Mouse (Mus musculus) kidney, postnatal 0 days (tissue): ENCODE measurements around the gene Smpdl3a. TPM values are rescaled to one million over a fixed set of nuclear protein-coding genes. Genes with fewer than 3 reads are reported as not detected.

Experiments used
- ATAC-seq: fragments of 200-750 bp; cut with Nextera tagmentation; replicated peaks from 2 replicates; pipeline ENCODE4 v1.8.0; 2017; ENCODE audit warnings: low read depth, moderate number of reproducible peaks, moderate TSS enrichment, moderate library complexity; ENCODE audit not compliant: low FRiP score
- DNase-seq: peaks from one replicate; pipeline ENCODE4 v3.0.0-alpha.2; 2016; ENCODE audit warnings: low spot score
- H3K27ac ChIP-seq: fragments of 300-500 bp; sonication (generic); 2 replicates; pipeline ENCODE4 v1.5.1; 2014; ENCODE audit warnings: mild to moderate bottlenecking
- H3K27me3 ChIP-seq: fragments of 300-500 bp; sonication (generic); 2 replicates; pipeline ENCODE4 v1.6.1; 2014; ENCODE audit warnings: low read length, mixed read lengths; ENCODE audit not compliant: insufficient read depth
- H3K36me3 ChIP-seq: fragments of 300-500 bp; sonication (generic); 2 replicates; pipeline ENCODE4 v1.6.1; 2014; ENCODE audit warnings: low read length, mixed read lengths; ENCODE audit not compliant: insufficient read depth
- H3K4me1 ChIP-seq: fragments of 300-500 bp; sonication (generic); replicated peaks from 2 replicates; pipeline ENCODE4 v1.6.1; 2014; ENCODE audit warnings: antibody characterized with exemption, low read length, mixed read lengths; ENCODE audit not compliant: insufficient read depth
- H3K4me2 ChIP-seq: fragments of 300-500 bp; sonication (generic); 2 replicates; pipeline ENCODE4 v1.6.1; 2014; ENCODE audit warnings: mild to moderate bottlenecking, low read length, moderate library complexity, mixed read lengths
- H3K4me3 ChIP-seq: fragments of 300-500 bp; sonication (generic); replicated peaks from 2 replicates; pipeline ENCODE4 v1.5.1; 2014; ENCODE audit warnings: low read depth, low read length
- H3K9ac ChIP-seq: fragments of 300-500 bp; sonication (generic); 2 replicates; pipeline ENCODE4 v1.6.1; 2014; ENCODE audit warnings: low read depth, low read length
- H3K9me3 ChIP-seq: fragments of 300-500 bp; sonication (generic); replicated peaks from 2 replicates; pipeline ENCODE4 v1.6.1; 2016; ENCODE audit warnings: low read length, inconsistent platforms, mixed read lengths
- CTCF ChIP-seq: IDR thresholded peaks from 2 replicates; pipeline ENCODE4 v1.5.1; 2016; ENCODE audit warnings: antibody characterized with exemption, low read depth, mild to moderate bottlenecking, moderate library complexity
- WGBS: fragments of 180-500 bp; shearing (Covaris S2); extraction: QIAGEN DNeasy Blood & Tissue Kit; methylation state at CpG from one replicate; pipeline ENCODE4 v1.1.7; 2014; 5-methylcytosine and 5-hydroxymethylcytosine counted together
- polyA plus RNA-seq: library from polyadenylated mRNA; unstranded; fragments of >200 nt; fragmentation: Nextera tagmentation; extraction: Ambion mirVana; gene quantifications from 2 replicates; pipeline ENCODE4 v1.2.1, GENCODE M21; 2015

The Smpdl3a gene
- polyA plus RNA-seq, 1 experiment from 2014 or later = 77.2 TPM

DNA sequence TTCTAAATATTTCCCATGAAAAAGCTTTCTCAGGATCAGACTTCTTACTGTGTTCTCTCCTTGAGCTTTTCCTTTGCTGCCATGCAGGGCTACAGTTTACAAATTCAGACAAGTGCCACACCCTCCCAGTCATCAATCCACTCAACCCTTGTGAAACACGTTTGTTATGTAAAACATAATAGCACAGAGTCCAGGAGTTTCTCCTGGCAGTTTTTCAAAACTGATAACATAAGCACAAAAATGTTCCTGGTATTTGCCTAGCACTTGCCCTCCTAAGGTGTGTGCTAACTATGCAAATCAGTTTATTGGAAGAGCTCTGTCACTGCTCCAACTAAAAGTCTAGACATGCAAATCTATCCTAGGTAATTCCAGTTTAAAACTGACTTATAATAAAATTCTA, 31.1 kb upstream of the Smpdl3a start:
- H3K4me3 ChIP-seq = no peak overlapping the region
- ATAC-seq (no peak), DNase-seq (no peak)
- H3K36me3 ChIP-seq = no peaks in the 10 kb centered on the region
- no peaks in the 10 kb centered on the region for H3K27me3 ChIP-seq
- H3K4me1 ChIP-seq = no peaks in the 10 kb centered on the region
- H3K9me3 ChIP-seq = no peaks in the 10 kb centered on the region
- no peak overlapping the region for H3K4me2 ChIP-seq
- 24% methylated on average over 1 of the region's 1 CpGs for WGBS
- TF ChIP-seq CTCF = no peak
- no peak overlapping the region for H3K9ac ChIP-seq
- no peak overlapping the region for H3K27ac ChIP-seq

DNA sequence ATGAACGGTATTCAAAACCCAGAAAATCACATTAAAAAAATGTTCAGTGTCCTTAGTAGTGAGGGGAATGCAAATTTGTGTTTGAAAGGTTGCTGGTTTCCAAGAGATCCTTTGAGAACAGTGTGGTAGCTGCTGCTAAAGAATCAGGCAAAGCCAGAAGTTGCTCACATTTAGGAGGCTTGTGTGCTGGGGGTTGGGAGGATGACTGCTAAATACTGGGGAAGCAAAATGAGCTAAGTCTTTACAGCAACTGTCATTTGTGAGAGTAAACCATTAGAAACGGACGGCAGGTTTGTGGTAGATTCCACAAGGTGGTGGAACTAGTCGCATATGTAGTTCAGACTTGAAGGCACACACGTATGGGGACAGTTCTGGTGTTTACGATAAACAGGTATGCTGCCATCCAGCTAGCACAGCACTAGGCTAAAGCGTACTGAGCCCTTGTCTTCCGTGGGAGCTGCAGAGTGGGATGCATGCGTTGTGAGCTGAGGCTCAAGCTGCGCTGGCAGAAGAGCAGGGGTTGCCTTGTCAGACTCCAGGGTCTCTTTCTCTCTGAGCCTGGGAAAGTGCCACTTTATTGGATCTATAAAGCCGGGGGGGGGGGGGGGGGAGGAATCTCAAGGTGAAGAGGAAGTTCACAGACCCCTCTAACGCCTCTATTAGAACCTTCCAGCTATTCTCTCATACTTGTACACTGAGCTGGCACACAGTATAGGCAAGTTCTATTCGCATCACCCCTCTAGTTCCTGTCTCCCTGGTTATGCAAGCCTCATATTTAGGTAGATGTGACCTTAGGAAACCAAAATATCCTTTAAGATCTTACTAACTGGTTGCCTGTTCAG, 10.6 kb upstream of the Smpdl3a start:
- WGBS = 40% methylated on average over 12 of the region's 13 CpGs
- no peak for ATAC-seq
- no peak for TF ChIP-seq CTCF

DNA sequence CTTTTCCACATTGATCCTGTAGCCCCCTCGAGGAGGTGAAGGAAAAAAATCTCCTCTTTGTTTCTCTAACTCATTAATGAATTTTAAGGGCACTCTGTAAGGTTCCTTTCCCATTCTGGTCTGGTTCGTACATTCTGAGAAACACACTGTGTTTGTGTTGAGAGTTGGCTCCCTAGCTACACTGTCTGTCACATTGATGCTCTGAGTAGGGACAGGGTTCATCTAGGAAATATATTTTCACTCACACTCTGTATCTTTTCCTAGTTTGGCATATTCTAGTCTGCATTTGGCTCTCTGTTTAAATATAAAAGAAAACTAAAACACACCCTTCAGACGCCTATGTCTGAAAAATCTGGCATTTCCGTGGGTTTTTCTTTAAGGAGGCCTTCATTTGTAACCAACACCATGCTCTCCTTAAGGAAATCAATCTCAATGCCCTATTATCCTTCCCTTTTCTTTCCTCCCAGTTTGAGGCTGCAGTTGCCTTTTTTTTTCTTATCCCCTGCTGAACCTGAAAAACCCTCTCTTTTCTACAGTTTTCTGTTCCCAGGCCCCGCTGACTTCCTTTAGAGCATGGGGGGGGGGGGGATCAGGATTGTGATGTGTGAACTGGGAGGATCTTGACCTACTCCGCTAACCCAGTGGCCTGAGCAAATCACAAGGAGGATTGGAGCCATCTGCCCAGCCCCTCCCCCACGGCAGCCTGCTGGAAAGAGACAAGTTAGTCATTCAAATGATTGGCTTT, 9.8 kb upstream of the Smpdl3a start:
- ATAC-seq = peak; percentile 73
- Histone ChIP-seq H3K27me3 (no peaks in the 10 kb centered on the region), H3K4me3 (no peak overlapping the region), H3K27ac (no peak overlapping the region), H3K4me1 (no peaks in the 10 kb centered on the region; the same call in 1 of the 2 replicates), H3K9ac (no peak overlapping the region), H3K4me2 (peak overlapping the region; percentile 27), H3K36me3 (no peaks in the 10 kb centered on the region), H3K9me3 (no peaks in the 10 kb centered on the region)
- TF ChIP-seq CTCF = no peak
- peak; percentile 76 for DNase-seq
- 16% methylated on average over 7 of the region's 7 CpGs for WGBS

More for the DNA sequence above, 10.6 kb upstream of the Smpdl3a start:
- H3K9me3 ChIP-seq = no peaks in the 10 kb centered on the region
- no peaks in the 10 kb centered on the region for H3K27me3 ChIP-seq
- H3K4me2 ChIP-seq = no peak overlapping the region
- H3K36me3 ChIP-seq = no peaks in the 10 kb centered on the region
- no peaks in the 10 kb centered on the region; the same call in 1 of the 2 replicates for H3K4me1 ChIP-seq
- H3K4me3 ChIP-seq = no peak overlapping the region
- no peak overlapping the region for H3K27ac ChIP-seq
- DNase-seq = no peak
- no peak overlapping the region for H3K9ac ChIP-seq

DNA sequence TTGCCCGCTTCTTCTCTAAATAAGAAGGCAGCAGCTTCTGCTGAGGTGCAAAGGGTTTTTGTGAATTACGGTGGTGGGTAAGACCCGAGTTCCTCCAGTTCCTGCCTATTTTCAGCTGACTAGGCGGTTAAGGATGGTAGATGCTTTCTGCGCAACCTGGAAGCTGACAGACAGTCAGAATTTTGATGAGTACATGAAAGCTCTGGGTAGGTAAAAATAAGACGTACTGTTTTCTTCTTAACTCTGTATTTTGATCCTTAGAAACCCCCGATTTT, 9.3 kb upstream of the Smpdl3a start, which contains the start of gene Fabp7:
Gene Fabp7, plus strand, starts transcription at position 6 of the 275 bp plus-strand sequence.
- Histone ChIP-seq H3K9me3 (no peaks in the 10 kb centered on the region), H3K9ac (no peak within 1 kb of the TSS), H3K4me1 (no peaks in the 10 kb centered on the region; the same call in 1 of the 2 replicates), H3K27ac (no peak within 1 kb of the TSS), H3K27me3 (no peaks in the 10 kb centered on the region), H3K36me3 (no peaks in the 10 kb centered on the region), H3K4me3 (no peak within 1 kb of the TSS), H3K4me2 (peak within 1 kb of the TSS; percentile 27)
- WGBS = 27% methylated on average over 7 of the region's 7 CpGs
- no peak for TF ChIP-seq CTCF
- no peak for DNase-seq
- no peak for ATAC-seq

DNA sequence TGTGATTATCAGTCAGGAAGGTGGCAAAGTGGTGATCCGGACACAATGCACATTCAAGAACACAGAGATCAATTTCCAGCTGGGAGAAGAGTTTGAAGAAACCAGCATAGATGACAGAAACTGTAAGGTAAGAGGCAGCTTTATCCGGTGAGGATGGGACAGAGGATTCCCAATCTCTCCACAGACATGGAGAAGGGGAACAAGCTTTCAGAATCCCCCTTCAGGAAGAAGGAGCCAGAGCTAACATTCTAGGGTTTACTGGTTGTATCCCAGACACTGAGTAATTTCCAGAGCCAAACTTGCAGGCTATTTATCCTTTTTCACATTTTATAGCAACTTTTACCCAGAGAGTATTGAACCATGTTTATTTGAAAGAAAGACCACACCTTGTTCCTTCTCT, 8.6 kb upstream of the Smpdl3a start:
- no peak for TF ChIP-seq CTCF
- 71% methylated on average over 2 of the region's 2 CpGs for WGBS
- H3K27ac ChIP-seq = no peak overlapping the region

DNA sequence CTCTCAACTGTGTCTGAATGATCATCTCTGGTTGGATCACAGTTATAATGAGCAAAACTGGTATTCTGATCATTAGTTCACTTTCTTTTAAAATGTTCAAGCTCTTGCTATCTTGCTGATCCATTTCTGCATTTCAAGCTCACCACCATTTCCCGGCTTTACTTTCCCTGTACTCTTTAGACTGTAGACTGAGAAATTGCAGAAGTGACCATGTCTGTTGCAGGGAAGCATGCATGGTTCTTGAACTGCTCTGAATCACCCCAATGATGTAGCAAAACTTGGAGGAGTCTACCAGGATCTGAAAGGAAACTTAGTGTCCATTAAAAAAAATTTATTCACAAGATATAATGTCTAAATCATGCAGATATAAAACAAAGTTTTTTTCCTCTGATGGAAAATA, 1.2 kb upstream of the Smpdl3a start:
- ATAC-seq (no peak), DNase-seq (no peak)
- no peak overlapping the region for H3K4me2 ChIP-seq
- H3K36me3 ChIP-seq = no peaks in the 10 kb centered on the region
- no peak overlapping the region for H3K9ac ChIP-seq
- H3K9me3 ChIP-seq = no peaks in the 10 kb centered on the region
- 0 out of 2 replicates have a peak, but pooled peaks cover 5% of the 10 kb centered on the region for H3K4me1 ChIP-seq
- no peak for TF ChIP-seq CTCF
- 100% methylated on average over 1 of the region's 1 CpGs for WGBS
- no peak overlapping the region for H3K4me3 ChIP-seq
- H3K27me3 ChIP-seq = no peaks in the 10 kb centered on the region
- no peak overlapping the region for H3K27ac ChIP-seq

More for the DNA sequence above, 8.6 kb upstream of the Smpdl3a start:
- Histone ChIP-seq H3K27me3 (no peaks in the 10 kb centered on the region), H3K4me1 (no peaks in the 10 kb centered on the region; the same call in 1 of the 2 replicates), H3K4me3 (no peak overlapping the region), H3K9ac (no peak overlapping the region), H3K9me3 (no peaks in the 10 kb centered on the region), H3K36me3 (no peaks in the 10 kb centered on the region), H3K4me2 (no peak overlapping the region)
- ATAC-seq = no peak
- no peak for DNase-seq
